ENCODE assay signal across 19 mouse cellular contexts in genomic region chr6:15845711-15846342, GRCm38 (mm10).
DNase-seq lines count a peak whose midpoint lies in the region; ATAC-seq and TF ChIP-seq lines count a peak whose summit lies in the region.
"Had no signal": no experiment of that assay in that cellular context is flagged by ENCODE, and none has a peak within 500 bp of the region (broad histone marks: within the 10 kb centered on the region; RNA-seq: fewer than 3 reads in every experiment).

No protein-coding gene starts in this region.

- no peak overlapping the region for H3K4me3 ChIP-seq in lung, adult 2 months (replicated peaks; ENCODE audit: extremely low read depth, low read depth, low read length)
- H3K4me3 ChIP-seq in forebrain, embryonic 12.5 days (replicated peaks): no peak overlapping the region
- H3K4me3 ChIP-seq: forebrain, embryonic 15.5 days; kidney, embryonic 15.5 days; liver, embryonic 13.5 days; megakaryocyte, embryonic 14.5 days had no signal

- H3K4me2 ChIP-seq in forebrain, embryonic 12.5 days: no peak overlapping the region
- H3K4me2 ChIP-seq: forebrain, embryonic 15.5 days; kidney, embryonic 15.5 days; liver, embryonic 13.5 days had no signal

- DNase-seq in lung, postnatal 25 days (ENCODE audit: low spot score): peak; percentile 23
- DNase-seq in lung, adult 2 months: no peak
- no peak for DNase-seq in embryo, embryonic 9.5 days (ENCODE audit: extremely low spot score)
- no peak for DNase-seq in left cerebral cortex, adult 18-20 months (ENCODE audit: low spot score in 2 of 2)
- DNase-seq: adrenal gland, adult 2 months; cerebellum, adult 9-11 months; heart, postnatal 10 days; liver, embryonic 13.5 days; retina, postnatal 1 day; spleen, adult 18-20 months had no signal

- H3K36me3 ChIP-seq in forebrain, embryonic 12.5 days (replicated peaks): no peaks in the 10 kb centered on the region
- H3K36me3 ChIP-seq: forebrain, embryonic 15.5 days; kidney, embryonic 15.5 days; liver, embryonic 13.5 days had no signal

- no peaks in the 10 kb centered on the region for H3K4me1 ChIP-seq in lung, adult 2 months (ENCODE audit: control insufficient read depth, insufficient read depth, low read length)
- no peaks in the 10 kb centered on the region for H3K4me1 ChIP-seq in forebrain, embryonic 12.5 days
- H3K4me1 ChIP-seq: forebrain, embryonic 15.5 days; kidney, embryonic 15.5 days; liver, embryonic 13.5 days; megakaryocyte, embryonic 14.5 days had no signal

- H3K9ac ChIP-seq in forebrain, embryonic 12.5 days: no peak overlapping the region
- H3K9ac ChIP-seq: forebrain, embryonic 15.5 days; kidney, embryonic 15.5 days; liver, embryonic 13.5 days had no signal

- TF ChIP-seq POLR2A in lung, adult 2 months (IDR thresholded peaks at IDR 0.05; ENCODE audit: borderline replicate concordance, extremely low read depth, low read depth, low read length): no peak

- no peak overlapping the region for H3K27ac ChIP-seq in forebrain, embryonic 12.5 days
- H3K27ac ChIP-seq: forebrain, embryonic 15.5 days; hindbrain, postnatal 0 days; kidney, embryonic 15.5 days; liver, embryonic 13.5 days had no signal

- peak; percentile 49 for ATAC-seq in activated CD4-positive, CD25-positive, alpha-beta regulatory T cell, adult 4 months
- peak; percentile 93 for ATAC-seq in granulocyte monocyte progenitor cell, adult 5-6 weeks (replicated peaks; ENCODE audit: poor library complexity, severe bottlenecking)
- peak; percentile 76 for ATAC-seq in neutrophil, adult 5-6 weeks (ENCODE audit: extremely low read depth, insufficient number of reproducible peaks, low FRiP score, poor library complexity, severe bottlenecking)
- no peak for ATAC-seq in forebrain, embryonic 12.5 days (ENCODE audit: low FRiP score)
- ATAC-seq: forebrain, embryonic 15.5 days; hindbrain, postnatal 0 days; Patski had no signal

- H3K27me3 ChIP-seq in forebrain, embryonic 12.5 days: no peaks in the 10 kb centered on the region
- H3K27me3 ChIP-seq: forebrain, embryonic 15.5 days; kidney, embryonic 15.5 days; liver, embryonic 13.5 days; megakaryocyte, embryonic 14.5 days; Patski had no signal

- 53% methylated on average over 2 of the region's 2 CpGs for WGBS in lung, adult 2 months
- 70% methylated on average over 2 of the region's 2 CpGs for WGBS in forebrain, embryonic 12.5 days

- TF ChIP-seq CTCF in lung, adult 2 months (IDR thresholded peaks at IDR 0.05; ENCODE audit: insufficient read depth, low read length): no peak

- H3K9me3 ChIP-seq in forebrain, embryonic 12.5 days: no peaks in the 10 kb centered on the region
- H3K9me3 ChIP-seq: forebrain, embryonic 15.5 days; kidney, embryonic 15.5 days; liver, embryonic 13.5 days; megakaryocyte, embryonic 14.5 days had no signal
